12 mouse cellular contexts compared by ENCODE assay signal in genomic region chr12:25246566-25246965, GRCm38 (mm10).
"Had no signal": no experiment of that assay in that cellular context is flagged by ENCODE, and none has a peak within 500 bp of the region (broad histone marks: within the 10 kb centered on the region; RNA-seq: fewer than 3 reads in every experiment).

No protein-coding gene starts in this region.

- DNase-seq: lung, embryonic 14.5 days; lung, postnatal 10 days; lung, postnatal 4 days; midbrain, embryonic 14.5 days; retina, postnatal 1 day; right cerebral cortex, adult 18-20 months; right cerebral cortex, postnatal 25 days; right cerebral cortex, postnatal 4 days; spleen, adult 18-20 months; thymus, adult 18-20 months; thymus, postnatal 14 days; thymus, postnatal 36 days had no signal
